Mouse (Mus musculus): Measurements from ENCODE around the gene Fgd2.

GRCm38 (mm10) chr17:29391280-29391679 is 30.6 kb downstream of the Fgd2 start:
- TF ChIP-seq POLR2A (IDR thresholded peaks at IDR 0.05; ENCODE audit: low read depth, low read length) (no peak), CTCF (IDR thresholded peaks at IDR 0.05; ENCODE audit: borderline replicate concordance, insufficient read depth, low read length) (no peak)

All from embryonic fibroblast, embryonic 13.5 days (primary cell).